Mouse (Mus musculus) hindbrain, embryonic 11.5 days (tissue): Measurements from ENCODE around the gene Rassf3. TPM values are rescaled to one million over a fixed set of nuclear protein-coding genes. Genes with fewer than 3 reads are reported as not detected.
A peak's percentile ranks its signal among the peaks of the same experiment; 100 is the strongest.

ENCODE experiments used
- ATAC-seq: fragments of 200-750 bp; cut with Nextera tagmentation; 2 replicates; pipeline ENCODE4 v1.8.0; 2017; ENCODE audit warnings: mild to moderate bottlenecking, moderate TSS enrichment, moderate library complexity; ENCODE audit not compliant: low FRiP score
- DNase-seq: peaks from one replicate; pipeline ENCODE4 v3.0.0-alpha.2; 2015; ENCODE audit warnings: low spot score
- H3K27ac ChIP-seq: fragments of 300-500 bp; sonication (generic); 2 replicates; pipeline ENCODE4 v1.5.1; 2014; ENCODE audit warnings: mild to moderate bottlenecking, low read depth, low read length
- H3K27me3 ChIP-seq: fragments of 300-500 bp; sonication (generic); 2 replicates; pipeline ENCODE4 v1.6.1; 2014; ENCODE audit warnings: mild to moderate bottlenecking, low read length, moderate library complexity, mixed read lengths; ENCODE audit not compliant: control insufficient read depth, insufficient read depth
- H3K36me3 ChIP-seq: fragments of 300-500 bp; sonication (generic); 2 replicates; pipeline ENCODE4 v1.6.1; 2014; ENCODE audit warnings: mild to moderate bottlenecking, low read length, moderate library complexity, mixed read lengths; ENCODE audit not compliant: control insufficient read depth, insufficient read depth
- H3K4me1 ChIP-seq: fragments of 300-500 bp; sonication (generic); replicated peaks from 2 replicates; pipeline ENCODE4 v1.6.1; 2014; ENCODE audit warnings: low read length, mixed read lengths; ENCODE audit not compliant: control insufficient read depth, insufficient read depth
- H3K4me2 ChIP-seq: fragments of 300-500 bp; sonication (generic); replicated peaks from 2 replicates; pipeline ENCODE4 v1.6.1; 2014; ENCODE audit warnings: mild to moderate bottlenecking, low read depth, low read length
- H3K4me3 ChIP-seq: fragments of 300-500 bp; sonication (generic); 2 replicates; pipeline ENCODE4 v1.5.1; 2014; ENCODE audit warnings: low read depth, low read length
- H3K9ac ChIP-seq: fragments of 300-500 bp; sonication (generic); 2 replicates; pipeline ENCODE4 v1.6.1; 2014; ENCODE audit warnings: low read depth, low read length
- H3K9me3 ChIP-seq: fragments of 300-500 bp; sonication (generic); 2 replicates; pipeline ENCODE4 v1.6.1; 2016; ENCODE audit warnings: low read length; ENCODE audit not compliant: control insufficient read depth
- WGBS: fragments of 180-500 bp; shearing (Covaris S2); extraction: QIAGEN DNeasy Blood & Tissue Kit; methylation state at CpG from one replicate; pipeline ENCODE4 v1.1.7; 2014; 5-methylcytosine and 5-hydroxymethylcytosine counted together
- polyA plus RNA-seq: library from polyadenylated mRNA; unstranded; fragments of >200 nt; fragmentation: Nextera tagmentation; extraction: Ambion mirVana; gene quantifications from 2 replicates; pipeline ENCODE4 v1.2.1, GENCODE M21; 2014

The Rassf3 gene
- 7.0 and 8.1 TPM in 2 replicates for polyA plus RNA-seq

GRCm38 (mm10) chr10:121476190-121476967, at the start of gene Rassf3:
Gene Rassf3 (minus strand): TSS chr10:121476347.
- H3K9me3 ChIP-seq = no peaks in the 10 kb centered on the region
- 2% methylated on average over 31 of the region's 62 CpGs for WGBS
- 0 out of 2 replicates have a peak, but pooled peaks cover 2% of the 10 kb centered on the region for H3K4me1 ChIP-seq
- ATAC-seq = peak; percentile 94
- peak within 1 kb of the TSS; percentile 60 for H3K4me3 ChIP-seq
- peak within 1 kb of the TSS; percentile 96 for H3K4me2 ChIP-seq
- no peaks in the 10 kb centered on the region for H3K36me3 ChIP-seq
- H3K27ac ChIP-seq = peak within 1 kb of the TSS; percentile 75
- H3K27me3 ChIP-seq = no peaks in the 10 kb centered on the region
- H3K9ac ChIP-seq = peak within 1 kb of the TSS; percentile 68
- peak; percentile 96 for DNase-seq

GRCm38 (mm10) chr10:121520923-121521585, 44.9 kb upstream of the Rassf3 start:
- Histone ChIP-seq H3K27me3 (no peaks in the 10 kb centered on the region), H3K4me2 (no peak overlapping the region), H3K4me3 (no peak overlapping the region), H3K9me3 (no peaks in the 10 kb centered on the region), H3K27ac (no peak overlapping the region), H3K4me1 (no peaks in the 10 kb centered on the region), H3K36me3 (no peaks in the 10 kb centered on the region), H3K9ac (no peak overlapping the region)
- peak; percentile 43 for DNase-seq
- WGBS = 21% methylated on average over 12 of the region's 12 CpGs
- ATAC-seq = no peak; the same call in 1 of the 2 replicates

GRCm38 (mm10) chr10:121519710-121520109, 43.6 kb upstream of the Rassf3 start:
- no peak for ATAC-seq
- Histone ChIP-seq H3K4me1 (no peaks in the 10 kb centered on the region), H3K4me2 (no peak overlapping the region), H3K27ac (no peak overlapping the region), H3K36me3 (no peaks in the 10 kb centered on the region), H3K9ac (no peak overlapping the region), H3K27me3 (no peaks in the 10 kb centered on the region), H3K4me3 (no peak overlapping the region), H3K9me3 (no peaks in the 10 kb centered on the region)
- 66% methylated on average over 2 of the region's 2 CpGs for WGBS
- DNase-seq = no peak

DNA sequence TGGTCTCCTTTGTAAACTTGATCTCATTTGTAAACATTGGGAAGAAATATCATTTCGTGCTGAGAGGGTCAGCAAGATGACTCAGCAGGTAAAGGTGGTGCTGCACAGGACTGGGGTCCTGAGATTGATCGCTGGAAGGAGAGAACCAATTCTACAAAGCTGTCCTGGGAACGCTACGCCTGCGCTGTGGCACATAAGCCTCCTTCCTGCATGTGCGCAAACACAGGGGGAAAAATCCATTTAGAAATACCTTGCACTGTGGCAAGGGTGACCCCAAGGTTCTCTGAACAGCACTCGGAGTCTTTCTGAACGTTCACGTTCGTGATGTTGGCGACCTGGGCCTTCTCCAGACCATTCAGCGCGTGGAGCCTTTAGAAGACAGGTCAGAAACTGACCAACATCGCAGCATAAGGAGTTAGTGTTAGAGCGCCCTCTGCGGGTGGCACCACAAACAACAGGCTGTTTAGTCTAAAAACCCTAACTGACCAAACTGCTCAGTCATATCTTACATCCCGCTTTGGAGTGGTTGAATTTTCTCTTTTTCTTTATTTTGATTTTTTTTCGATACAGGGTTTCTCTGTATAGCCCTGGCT, 40.0 kb upstream of the Rassf3 start:
- H3K36me3 ChIP-seq = no peaks in the 10 kb centered on the region

GRCm38 (mm10) chr10:121509751-121510643, 33.9 kb upstream of the Rassf3 start:
- ATAC-seq (peak; percentile 79), DNase-seq (peak; percentile 78)
- Histone ChIP-seq H3K9me3 (no peaks in the 10 kb centered on the region), H3K36me3 (no peaks in the 10 kb centered on the region), H3K27me3 (no peaks in the 10 kb centered on the region), H3K4me3 (no peak overlapping the region), H3K27ac (peak overlapping the region; percentile 51; the same call in 1 of the 2 replicates), H3K9ac (no peak overlapping the region), H3K4me1 (peaks cover 7% of the 10 kb centered on the region), H3K4me2 (0 out of 2 replicates have a peak overlapping the region, but pooled peaks have one; percentile 7)
- 24% methylated on average over 24 of the region's 24 CpGs for WGBS

More for the DNA sequence above, 40.0 kb upstream of the Rassf3 start:
- H3K9me3 ChIP-seq = no peaks in the 10 kb centered on the region
- no peak overlapping the region for H3K27ac ChIP-seq
- ATAC-seq = peak; percentile 60
- 28% methylated on average over 18 of the region's 18 CpGs for WGBS
- H3K4me3 ChIP-seq = no peak overlapping the region
- peak; percentile 94 for DNase-seq
- no peaks in the 10 kb centered on the region for H3K4me1 ChIP-seq
- H3K9ac ChIP-seq = no peak overlapping the region
- no peaks in the 10 kb centered on the region for H3K27me3 ChIP-seq
- H3K4me2 ChIP-seq = no peak overlapping the region

GRCm38 (mm10) chr10:121507755-121508544, 31.8 kb upstream of the Rassf3 start:
- Histone ChIP-seq H3K27ac (no peak overlapping the region), H3K27me3 (no peaks in the 10 kb centered on the region), H3K9ac (no peak overlapping the region), H3K36me3 (no peaks in the 10 kb centered on the region), H3K4me1 (peaks cover 7% of the 10 kb centered on the region), H3K4me2 (no peak overlapping the region), H3K9me3 (no peaks in the 10 kb centered on the region), H3K4me3 (no peak overlapping the region)
- ATAC-seq (no peak), DNase-seq (no peak)
- WGBS = 87% methylated on average over 16 of the region's 16 CpGs

DNA sequence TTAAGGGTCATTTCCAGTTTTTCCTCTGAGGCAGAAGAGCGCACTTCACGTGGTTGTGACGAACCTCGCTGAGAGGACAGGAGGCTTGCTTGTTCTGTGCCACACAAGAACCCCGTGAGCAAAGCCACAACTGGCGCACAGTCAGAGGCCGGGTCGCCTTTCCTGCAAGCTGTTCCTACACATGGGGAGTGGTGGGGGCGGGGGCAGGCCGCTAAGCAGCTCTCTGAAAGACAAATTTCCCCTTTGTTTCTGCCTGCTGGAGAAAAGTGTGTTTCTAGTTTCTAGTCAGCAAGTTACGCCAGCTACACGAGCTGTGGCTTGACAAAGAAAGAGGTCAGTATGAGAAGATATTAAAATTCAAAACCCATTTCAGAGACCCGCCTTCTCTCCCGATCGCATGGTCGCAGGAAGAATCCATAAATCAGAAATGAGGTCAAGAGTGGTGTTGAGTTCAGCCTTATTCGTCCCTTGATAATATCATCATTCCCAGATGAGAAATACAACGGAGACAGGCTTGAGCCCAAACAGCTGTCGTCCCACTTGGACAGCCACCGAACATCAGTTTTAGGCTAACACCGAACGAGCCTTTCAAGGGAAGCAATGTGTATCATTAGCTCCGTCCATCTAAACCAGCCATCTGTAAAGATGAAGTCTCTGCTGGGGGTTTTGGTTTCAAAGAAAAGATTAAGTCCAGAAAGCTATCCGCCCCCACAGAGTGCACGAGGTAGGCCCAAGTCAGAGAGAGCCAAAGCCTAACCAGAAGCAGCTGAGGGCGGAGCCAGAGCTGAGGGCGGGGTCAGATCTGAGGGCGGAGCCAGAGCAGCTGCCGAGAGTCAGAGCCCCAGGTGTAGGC, 30.8 kb upstream of the Rassf3 start:
- H3K4me2 ChIP-seq = no peak overlapping the region
- DNase-seq (peak; percentile 60), ATAC-seq (peak; percentile 39; the same call in 1 of the 2 replicates)
- peak overlapping the region; percentile 54 for H3K27ac ChIP-seq
- peaks cover 7% of the 10 kb centered on the region for H3K4me1 ChIP-seq
- no peaks in the 10 kb centered on the region for H3K9me3 ChIP-seq
- WGBS = 37% methylated on average over 29 of the region's 29 CpGs
- no peaks in the 10 kb centered on the region for H3K27me3 ChIP-seq
- H3K4me3 ChIP-seq = no peak overlapping the region
- H3K36me3 ChIP-seq = no peaks in the 10 kb centered on the region
- H3K9ac ChIP-seq = no peak overlapping the region
